Comparison of ENCODE assay signal across 24 mouse cellular contexts in genomic region chr11:99321094-99321493, GRCm38 (mm10). TPM values are rescaled to one million over a fixed set of nuclear protein-coding genes. Genes with fewer than 3 reads are reported as not detected.
A peak's percentile ranks its signal among the peaks of the same experiment; 100 is the strongest.
DNase-seq lines count a peak whose midpoint lies in the region; TF ChIP-seq lines count a peak whose summit lies in the region.
"Had no signal": no experiment of that assay in that cellular context is flagged by ENCODE, and none has a peak within 500 bp of the region (broad histone marks: within the 10 kb centered on the region; RNA-seq: fewer than 3 reads in every experiment).

No protein-coding gene starts in this region.

- DNase-seq in heart, adult 11 months, result peak; percentile 51
- DNase-seq in heart, embryonic 10.5 days (ENCODE audit: low spot score), result no peak
- peak; percentile 45 for DNase-seq in CH12.LX (ENCODE audit: extremely low read depth)
- DNase-seq in layer of hippocampus, adult 18-20 months (ENCODE audit: low spot score in 2 of 2), result no peak
- DNase-seq: adrenal gland, adult 2 months; adrenal gland, adult 8-10 months; adrenal gland, postnatal 10 days; adrenal gland, postnatal 14 days; adrenal gland, postnatal 25 days; adrenal gland, postnatal 36 days; B cell, adult 2 months; cerebellum, adult 11 months; cerebellum, adult 11-12 months; cerebellum, adult 18-20 months; cerebellum, adult 2 months had no signal

- dilution Hi-C loops in CH12.LX (cut with MboI; ENCODE audit: extremely low pct_ligation_motif_present, extremely low pct_unique_long_range_greater_than_20kb, low sequenced_read_pairs), result no loop called here

- no peaks in the 10 kb centered on the region for H3K9me3 ChIP-seq in heart, embryonic 10.5 days
- H3K9me3 ChIP-seq in CH12.LX (replicated peaks; ENCODE audit: low read length), result no peaks in the 10 kb centered on the region
- H3K9me3 ChIP-seq: G1E had no signal

- TF ChIP-seq CTCF in CH12.LX (conservative IDR thresholded peaks at IDR 0.05 in 1 of 2, IDR thresholded peaks at IDR 0.05 in 1 of 2; ENCODE audit: low read depth in 2 of 2, low read length in 2 of 2), result peak in 1 of 2 experiments; percentile 17; a peak in 1 of 4 replicates

- no peak overlapping the region for H3K27ac ChIP-seq in heart, embryonic 10.5 days
- no peak overlapping the region for H3K27ac ChIP-seq in CH12.LX (ENCODE audit: insufficient read depth, low read depth)

- no peaks in the 10 kb centered on the region for H3K27me3 ChIP-seq in heart, embryonic 10.5 days (ENCODE audit: insufficient read depth, poor library complexity, severe bottlenecking)
- H3K27me3 ChIP-seq in CH12.LX (replicated peaks), result peaks cover 37% of the 10 kb centered on the region

- H3K79me2 ChIP-seq in CH12.LX (replicated peaks; ENCODE audit: control insufficient read depth, extremely low read depth, insufficient read depth, poor library complexity, severe bottlenecking), result no peaks in the 10 kb centered on the region

- WGBS in heart, embryonic 10.5 days, result 80% methylated on average over 14 of the region's 14 CpGs

- H3K4me2 ChIP-seq in CH12.LX (ENCODE audit: insufficient read depth, low read depth, poor library complexity, severe bottlenecking), result peak overlapping the region; percentile 70; the same call in 1 of the 2 replicates

- peak; percentile 56; the same call in 1 of the 2 replicates for TF ChIP-seq EP300 in CH12.LX (IDR thresholded peaks at IDR 0.05; ENCODE audit: low read length)

- in situ Hi-C loops in CH12.LX (cut with MboI; ENCODE audit: low pct_ligation_motif_present, low pct_unique_long_range_greater_than_20kb, low sequenced_read_pairs), result no loop called here

- no peaks in the 10 kb centered on the region for H3K4me1 ChIP-seq in heart, embryonic 10.5 days
- H3K4me1 ChIP-seq in CH12.LX (ENCODE audit: control insufficient read depth in 1 of 2, insufficient read depth in 2 of 2), result peaks cover 3 to 16% of the 10 kb centered on the region in 2 experiments

- TF ChIP-seq RAD21 in CH12.LX (IDR thresholded peaks at IDR 0.05; ENCODE audit: low read depth, low read length), result no peak

- H3K36me3 ChIP-seq in heart, embryonic 10.5 days, result no peaks in the 10 kb centered on the region
- no peaks in the 10 kb centered on the region for H3K36me3 ChIP-seq in CH12.LX (replicated peaks in 1 of 2; ENCODE audit: control insufficient read depth in 1 of 2, insufficient read depth in 1 of 2, low read length in 1 of 2)
- H3K36me3 ChIP-seq: G1E had no signal

- no peak overlapping the region for H3K9ac ChIP-seq in CH12.LX (ENCODE audit: insufficient read depth, low read depth)

- H3K4me3 ChIP-seq in heart, embryonic 10.5 days, result no peak overlapping the region
- H3K4me3 ChIP-seq in CH12.LX (replicated peaks in 1 of 3; ENCODE audit: low read depth in 2 of 3, low read length in 2 of 3, poor library complexity in 1 of 3), result no peak overlapping the region

- TF ChIP-seq POLR2A in CH12.LX (IDR thresholded peaks at IDR 0.05; ENCODE audit: low read depth, low read length), result no peak

TF ChIP-seq in CH12.LX, 34 proteins besides CTCF, POLR2A, EP300 and RAD21:
- TF ChIP-seq ELF1 (IDR thresholded peaks at IDR 0.05; ENCODE audit: low read depth, low read length) (no peak), MAZ (IDR thresholded peaks at IDR 0.05; ENCODE audit: low read depth, low read length) (0 out of 2 replicates have a peak, but pooled peaks have one; percentile 29), HCFC1 (IDR thresholded peaks at IDR 0.05; ENCODE audit: low read depth, low read length) (peak; percentile 27; the same call in 1 of the 2 replicates), TCF12 (IDR thresholded peaks at IDR 0.05; ENCODE audit: low read depth, low read length) (peak; percentile 34; the same call in 1 of the 2 replicates), BHLHE40 (IDR thresholded peaks at IDR 0.05; ENCODE audit: low read depth, low read length) (peak; percentile 52; the same call in 1 of the 2 replicates), MEF2A (IDR thresholded peaks at IDR 0.05; ENCODE audit: borderline replicate concordance, low read depth, low read length) (0 out of 2 replicates have a peak, but pooled peaks have one; percentile 13), NRF1 (IDR thresholded peaks at IDR 0.05; ENCODE audit: low read depth, low read length) (0 out of 2 replicates have a peak, but pooled peaks have one; percentile 35), ZKSCAN1 (IDR thresholded peaks at IDR 0.05; ENCODE audit: borderline replicate concordance, low read depth, low read length) (no peak), IRF4 (IDR thresholded peaks at IDR 0.05; ENCODE audit: low read depth, low read length) (peak; percentile 69), RCOR1 (conservative IDR thresholded peaks at IDR 0.05; ENCODE audit: low read depth, low read length) (no peak), JUN (IDR thresholded peaks at IDR 0.05; ENCODE audit: insufficient read depth, low read depth, low read length) (no peak; the same call in 1 of the 2 replicates), ETS1 (conservative IDR thresholded peaks at IDR 0.05; ENCODE audit: low read depth, low read length) (peak; percentile 61)
TF ChIP-seq in CH12.LX: peak in this region for 8.

RNA-seq across cellular contexts. Expression of gene Krt25, which starts 1.7 kb away (rescaled TPM):
- polyA plus RNA-seq in heart, embryonic 10.5 days (2016; fragmentation: Nextera tagmentation; extraction: Ambion mirVana), result not detected in 2 replicates
- total RNA-seq in CH12.LX (2012; rRNA removed) (0.42 and 1.0 TPM in 2 replicates), CH12.LX (2014; rRNA removed) (0.17 and 0.36 TPM in 2 replicates)
- polyA plus RNA-seq in CH12.LX (2012; ENCODE audit: insufficient read length, low read depth), result 0.69 and 0.75 TPM in 2 replicates
- not detected for total RNA-seq in layer of hippocampus, adult 18-20 months (2021)
- total RNA-seq: adrenal gland, adult 18-20 months; adrenal gland, adult 2 months; adrenal gland, adult 8-10 months; adrenal gland, postnatal 14 days; adrenal gland, postnatal 25 days; adrenal gland, postnatal 36 days; adrenal gland, postnatal 4 days; ES-E14; G1E; MEL had no signal
- polyA plus RNA-seq: activated CD4-positive, CD25-positive, alpha-beta regulatory T cell, adult 4 months; adrenal gland, adult 2 months; C2C12; CD4-positive, CD25-positive, alpha-beta regulatory T cell, adult 4 months; G1E; Patski had no signal

RNA-seq across cellular contexts. Expression of gene Krt26, which starts 16.7 kb away (rescaled TPM):
- not detected in 2 replicates for polyA plus RNA-seq in heart, embryonic 10.5 days (2016; fragmentation: Nextera tagmentation; extraction: Ambion mirVana)
- not detected in 2 replicates for total RNA-seq in CH12.LX (2012; rRNA removed)
- not detected in 2 replicates for total RNA-seq in CH12.LX (2014; rRNA removed)
- polyA plus RNA-seq in CH12.LX (2012; ENCODE audit: insufficient read length, low read depth), result not detected in 2 replicates
- total RNA-seq in layer of hippocampus, adult 18-20 months (2021), result not detected
- total RNA-seq: adrenal gland, adult 18-20 months; adrenal gland, adult 2 months; adrenal gland, adult 8-10 months; adrenal gland, postnatal 10 days; adrenal gland, postnatal 14 days; adrenal gland, postnatal 25 days; adrenal gland, postnatal 36 days; adrenal gland, postnatal 4 days; ES-E14; MEL had no signal
- polyA plus RNA-seq: activated CD4-positive, CD25-positive, alpha-beta regulatory T cell, adult 4 months; adrenal gland, adult 2 months; C2C12; CD4-positive, CD25-positive, alpha-beta regulatory T cell, adult 4 months; G1E; Patski had no signal

RNA-seq across cellular contexts. Expression of gene Krt27, which starts 29.8 kb away (rescaled TPM):
- not detected in 2 replicates for polyA plus RNA-seq in heart, embryonic 10.5 days (2016; fragmentation: Nextera tagmentation; extraction: Ambion mirVana)
- not detected in 2 replicates for total RNA-seq in CH12.LX (2012; rRNA removed)
- total RNA-seq in CH12.LX (2014; rRNA removed), result not detected in 2 replicates
- polyA plus RNA-seq in CH12.LX (2012; ENCODE audit: insufficient read length, low read depth), result not detected in 2 replicates
- total RNA-seq in layer of hippocampus, adult 18-20 months (2021), result not detected
- total RNA-seq: adrenal gland, adult 18-20 months; adrenal gland, adult 2 months; adrenal gland, adult 8-10 months; adrenal gland, postnatal 10 days; adrenal gland, postnatal 14 days; adrenal gland, postnatal 25 days; adrenal gland, postnatal 36 days; adrenal gland, postnatal 4 days; G1E; MEL had no signal
- polyA plus RNA-seq: adrenal gland, adult 2 months; C2C12; CD4-positive, CD25-positive, alpha-beta regulatory T cell, adult 4 months; cerebellum, adult 2 months; G1E; Patski had no signal

RNA-seq across cellular contexts. Expression of gene Krt24, which starts 36.0 kb away (rescaled TPM):
- not detected in 2 replicates for polyA plus RNA-seq in heart, embryonic 10.5 days (2016; fragmentation: Nextera tagmentation; extraction: Ambion mirVana)
- total RNA-seq in CH12.LX (2012; rRNA removed) (not detected in 2 replicates), CH12.LX (2014; rRNA removed) (not detected in 2 replicates)
- polyA plus RNA-seq in CH12.LX (2012; ENCODE audit: insufficient read length, low read depth), result not detected in 2 replicates
- total RNA-seq in layer of hippocampus, adult 18-20 months (2021), result not detected
- total RNA-seq: adrenal gland, adult 18-20 months; adrenal gland, adult 2 months; adrenal gland, adult 8-10 months; adrenal gland, postnatal 10 days; adrenal gland, postnatal 14 days; adrenal gland, postnatal 25 days; adrenal gland, postnatal 36 days; adrenal gland, postnatal 4 days; ES-E14; G1E; MEL had no signal
- polyA plus RNA-seq: activated CD4-positive, CD25-positive, alpha-beta regulatory T cell, adult 4 months; adrenal gland, adult 2 months; C2C12; CD4-positive, CD25-positive, alpha-beta regulatory T cell, adult 4 months; G1E; Patski had no signal

RNA-seq across cellular contexts. Expression of gene Krt28, which starts 53.6 kb away (rescaled TPM):
- polyA plus RNA-seq in heart, embryonic 10.5 days (2016; fragmentation: Nextera tagmentation; extraction: Ambion mirVana), result 0.20 and 0.39 TPM in 2 replicates
- 0.13 TPM in 1 of 2 replicates, not detected in the other for total RNA-seq in CH12.LX (2012; rRNA removed)
- not detected in 2 replicates for total RNA-seq in CH12.LX (2014; rRNA removed)
- 0.14 and 0.27 TPM in 2 replicates for polyA plus RNA-seq in CH12.LX (2012; ENCODE audit: insufficient read length, low read depth)
- under 1 TPM; 0.20 to 0.25 TPM for total RNA-seq in layer of hippocampus, adult 18-20 months (2021)
- total RNA-seq: adrenal gland, adult 18-20 months; adrenal gland, adult 2 months; adrenal gland, adult 8-10 months; adrenal gland, postnatal 14 days; adrenal gland, postnatal 25 days; adrenal gland, postnatal 36 days; MEL had no signal
- polyA plus RNA-seq: activated CD4-positive, CD25-positive, alpha-beta regulatory T cell, adult 4 months; adrenal gland, adult 2 months; CD4-positive, CD25-positive, alpha-beta regulatory T cell, adult 4 months; G1E; Patski had no signal

Comparison
In these comparisons a context has a peak if more than half of its experiments do, and no peak if none do; other contexts are left out.
1. DNase-seq: peak in heart, adult 11 months (single experiment) and CH12.LX (single experiment); none in heart, embryonic 10.5 days (single experiment) and layer of hippocampus, adult 18-20 months (0 of 2).